Mouse (Mus musculus): ENCODE measurements around the gene Acot7.

Gene Acot7

GRCm38 (mm10) chr4:152243241-152243891 is 65.4 kb downstream of the Acot7 start:
- no peak for DNase-seq (ENCODE audit: low spot score in 2 of 2)

- DNase-seq (ENCODE audit: low spot score in 2 of 2): no peak
These were observed 66.0 kb downstream of the Acot7 start for GRCm38 (mm10) chr4:152243969-152244368.

- no peak for DNase-seq (ENCODE audit: low spot score in 2 of 2)
These were observed 66.9 kb downstream of the Acot7 start for GRCm38 (mm10) chr4:152244545-152245522.

DNA sequence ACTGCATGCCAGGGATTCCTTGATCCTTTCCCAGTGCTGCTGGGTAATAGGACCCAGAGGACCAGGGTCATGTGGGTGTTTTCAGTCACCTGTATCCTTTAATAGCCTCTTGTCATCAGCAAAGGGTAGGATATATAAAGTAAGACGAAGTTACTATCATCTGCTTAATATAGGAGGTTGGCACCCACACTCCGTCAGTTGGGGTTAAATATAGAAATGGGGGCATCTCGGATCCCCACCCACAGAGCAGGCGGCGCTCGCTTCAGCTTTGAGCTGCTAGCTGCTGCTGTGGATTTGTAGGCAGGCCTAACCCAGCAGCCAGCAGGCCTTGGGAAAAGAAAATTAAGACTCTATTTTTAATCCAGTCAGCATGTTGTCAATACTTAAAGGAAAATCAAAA is 68.1 kb downstream of the Acot7 start:
- DNase-seq (ENCODE audit: low spot score in 2 of 2): no peak

GRCm38 (mm10) chr4:152247195-152247594 is 69.3 kb downstream of the Acot7 start:
- no peak for DNase-seq (ENCODE audit: low spot score in 2 of 2)

GRCm38 (mm10) chr4:152250615-152251014 is 72.7 kb downstream of the Acot7 start:
- DNase-seq (ENCODE audit: low spot score in 2 of 2): no peak

GRCm38 (mm10) chr4:152253183-152253759 is 75.3 kb downstream of the Acot7 start:
- no peak for DNase-seq (ENCODE audit: low spot score in 2 of 2)

DNA sequence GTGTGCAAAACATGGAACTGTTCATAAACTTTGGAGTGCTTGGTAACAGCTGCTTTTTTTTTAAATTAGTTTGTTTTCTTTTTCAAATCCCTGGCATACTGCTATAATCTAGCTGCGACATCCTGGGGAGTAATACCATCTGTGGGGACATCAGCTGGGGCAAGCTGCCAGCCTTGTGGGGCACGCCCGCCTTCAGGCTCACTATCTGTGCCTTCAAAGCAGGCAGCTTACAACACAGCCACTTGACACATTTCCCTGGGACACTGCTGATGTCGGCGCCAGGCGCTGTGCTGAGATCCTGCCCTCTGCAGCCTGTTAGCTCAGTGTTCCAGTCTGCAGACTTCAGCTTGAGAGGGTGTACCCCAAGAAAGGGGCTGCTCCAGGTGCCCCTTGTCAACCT is 79.1 kb downstream of the Acot7 start:
- no peak for DNase-seq (ENCODE audit: low spot score in 2 of 2)

GRCm38 (mm10) chr4:152260451-152260850 is 82.5 kb downstream of the Acot7 start:
- DNase-seq (ENCODE audit: low spot score in 2 of 2): no peak

- DNase-seq (ENCODE audit: low spot score in 2 of 2): no peak
These were observed 84.3 kb downstream of the Acot7 start for GRCm38 (mm10) chr4:152262187-152262586.

- DNase-seq (ENCODE audit: low spot score in 2 of 2): no peak
These were observed 85.2 kb downstream of the Acot7 start for GRCm38 (mm10) chr4:152263089-152263488.

- DNase-seq (ENCODE audit: low spot score in 2 of 2): no peak
These were observed 85.7 kb downstream of the Acot7 start for GRCm38 (mm10) chr4:152263512-152264176.

DNA sequence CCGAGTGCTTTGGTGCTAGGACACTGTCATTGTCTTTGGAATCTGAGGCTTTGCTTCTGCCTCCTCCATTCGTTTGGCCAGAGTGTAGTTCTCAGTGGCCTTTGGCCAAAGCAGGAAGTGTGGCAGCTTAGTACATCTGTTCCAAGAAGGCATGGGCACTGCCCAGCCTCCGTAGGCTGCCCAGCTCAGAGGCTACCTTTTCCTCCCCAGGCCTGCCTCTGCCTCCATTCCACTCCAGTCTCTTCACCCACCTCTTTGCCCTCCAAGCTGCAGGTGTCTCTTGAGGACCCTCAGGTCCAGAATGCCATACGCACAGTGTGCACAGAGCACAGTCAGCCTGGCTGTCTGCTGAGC is 86.2 kb downstream of the Acot7 start:
- DNase-seq (ENCODE audit: low spot score in 2 of 2): no peak

DNA sequence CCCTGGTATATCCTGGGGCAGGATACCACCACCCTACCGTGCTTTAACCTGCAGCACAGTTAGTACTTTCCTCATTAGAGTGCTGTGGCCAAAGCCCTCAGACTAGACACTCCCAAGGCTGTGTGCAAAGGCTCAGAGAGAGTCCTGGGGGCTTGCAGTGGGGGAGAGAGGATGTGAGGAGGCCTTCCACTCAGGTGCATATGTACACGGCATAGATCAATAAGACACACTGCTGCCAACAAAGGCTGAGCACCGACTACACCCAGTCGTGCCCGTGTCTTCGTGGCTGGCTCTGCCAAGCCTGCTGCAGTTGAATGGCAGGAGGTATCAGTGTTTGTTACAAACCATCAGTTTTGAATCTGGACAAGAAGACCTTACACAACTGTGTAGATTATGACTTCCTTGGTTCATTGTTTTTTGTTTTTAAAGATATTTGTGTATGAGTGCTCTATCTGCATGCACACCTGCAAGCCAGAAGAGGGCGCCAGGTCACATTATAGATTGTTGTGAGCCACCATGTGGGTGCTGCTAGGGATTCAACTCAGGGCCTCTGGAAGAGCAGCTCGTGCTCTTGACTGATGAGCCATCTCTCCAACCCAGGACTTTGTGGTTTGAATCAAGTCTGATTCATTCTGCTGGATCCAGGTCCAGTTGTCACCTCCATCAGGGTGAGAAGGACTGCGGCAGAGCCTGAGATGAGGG is 87.1 kb downstream of the Acot7 start:
- DNase-seq (ENCODE audit: low spot score in 2 of 2): no peak

DNA sequence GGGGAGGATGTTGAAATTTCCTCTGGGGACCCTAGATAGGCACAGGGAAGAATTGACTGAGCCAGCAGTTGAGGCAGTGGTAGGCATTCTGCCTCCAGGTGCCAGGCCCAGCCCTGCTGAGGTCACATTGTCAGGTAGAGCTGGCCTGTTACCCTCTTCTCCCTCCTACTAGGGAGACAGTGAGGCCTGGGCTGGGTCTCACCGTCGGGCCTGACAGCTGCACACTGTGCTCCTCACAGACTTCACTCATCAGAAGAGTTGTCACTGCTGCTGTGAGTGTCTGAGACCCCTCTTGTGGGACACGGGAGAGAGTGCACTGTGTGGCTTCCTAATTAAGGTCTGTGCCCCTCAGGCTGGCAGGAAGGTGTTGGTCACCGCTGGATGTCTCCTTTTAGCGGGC is 87.9 kb downstream of the Acot7 start:
- DNase-seq (ENCODE audit: low spot score in 2 of 2): no peak

GRCm38 (mm10) chr4:152266236-152266895 is 88.4 kb downstream of the Acot7 start:
- no peak for DNase-seq (ENCODE audit: low spot score in 2 of 2)

GRCm38 (mm10) chr4:152267748-152268369 is 89.9 kb downstream of the Acot7 start:
- DNase-seq (ENCODE audit: low spot score in 2 of 2): no peak

DNA sequence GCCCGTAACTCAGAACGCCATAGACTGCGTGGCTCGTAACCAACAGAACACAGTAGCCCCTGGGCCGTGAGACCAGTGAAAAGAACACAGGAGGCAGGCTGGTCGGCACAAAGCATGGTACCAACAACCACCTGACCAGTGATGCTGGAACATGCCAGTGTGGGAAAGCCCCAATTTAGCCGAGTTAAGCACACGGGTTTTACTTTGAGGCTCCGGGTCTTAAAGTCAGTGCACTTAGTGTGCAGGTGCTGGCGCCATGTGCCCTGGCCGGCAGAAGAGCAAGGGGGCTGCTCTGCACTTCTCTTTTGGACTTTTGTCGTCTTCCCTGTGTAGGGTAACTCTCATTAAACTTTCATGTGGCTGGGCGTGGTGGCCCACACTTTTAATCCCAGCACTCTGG is 92.0 kb downstream of the Acot7 start:
- no peak for DNase-seq (ENCODE audit: low spot score in 2 of 2)

DNA sequence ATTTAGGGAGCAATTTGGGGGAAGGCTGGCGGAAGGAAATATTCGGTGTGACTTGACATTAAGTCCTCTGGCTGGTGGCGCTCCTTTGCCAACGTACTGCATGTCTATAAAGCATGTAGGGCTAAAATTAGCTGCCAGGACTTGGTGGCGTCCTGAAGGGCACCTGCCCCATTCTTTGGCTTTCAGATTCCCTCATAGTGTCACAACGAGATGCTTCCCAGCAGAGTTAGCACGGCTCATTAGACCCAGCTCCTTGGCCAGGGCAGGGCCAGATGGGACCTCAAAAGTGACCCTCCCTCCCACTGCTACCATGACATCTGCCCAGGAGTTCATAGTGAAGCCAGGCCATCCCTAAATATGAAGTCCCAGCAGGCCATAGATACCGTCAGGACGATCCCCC is 92.7 kb downstream of the Acot7 start:
- DNase-seq (ENCODE audit: low spot score in 2 of 2): no peak

- DNase-seq (ENCODE audit: low spot score in 2 of 2): no peak
These were observed 93.4 kb downstream of the Acot7 start for GRCm38 (mm10) chr4:152271334-152271733.

DNA sequence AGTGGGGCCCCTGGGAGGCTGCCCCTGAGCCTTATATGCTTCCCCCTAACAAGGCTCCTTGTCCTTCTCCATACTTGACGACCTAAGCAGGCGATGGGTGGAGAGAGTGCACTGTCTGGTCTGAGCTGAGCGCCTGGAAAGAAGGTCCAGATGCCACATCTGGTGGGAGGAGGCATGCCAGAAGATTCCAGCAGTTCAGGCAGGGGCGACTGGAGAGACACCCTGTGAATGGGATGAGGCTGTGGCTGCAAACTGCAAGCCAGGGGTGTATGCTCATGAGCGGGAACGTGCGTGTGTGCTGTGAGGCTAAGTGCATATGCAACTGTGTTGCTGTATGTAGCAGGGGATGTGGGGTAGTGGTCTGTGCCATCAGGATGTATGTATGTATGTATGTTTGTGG is 94.1 kb downstream of the Acot7 start:
- no peak for DNase-seq (ENCODE audit: low spot score in 2 of 2)
